Mouse (Mus musculus): Measurements from ENCODE around the gene Ptgir.

Gene Ptgir

DNA sequence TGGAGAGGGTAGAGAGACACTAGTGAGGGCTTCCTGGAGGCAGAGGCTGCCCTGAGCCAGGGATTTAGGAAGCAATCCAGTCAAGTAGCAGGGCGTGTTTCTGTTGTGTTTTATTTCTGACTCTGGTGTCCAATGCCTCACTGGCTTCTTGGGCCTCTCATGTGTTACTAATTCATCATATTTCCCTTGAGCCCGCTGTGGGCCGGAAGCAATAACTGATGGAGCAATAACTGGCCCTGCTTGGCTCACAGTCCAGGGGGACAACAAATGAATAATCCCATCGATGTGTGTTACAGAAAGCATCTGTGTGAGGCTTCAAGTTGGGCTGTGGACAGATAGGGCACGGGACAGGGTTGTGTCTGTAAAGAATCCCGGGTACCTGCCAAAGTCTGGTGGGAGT is 6.1 kb downstream of the Ptgir start:
- in situ Hi-C loops (cut with MboI; ENCODE audit: low pct_unique_long_range_greater_than_20kb in 1 of 2, low sequenced_read_pairs in 2 of 2, unreplicated experiment in 1 of 2): no loop called here

DNA sequence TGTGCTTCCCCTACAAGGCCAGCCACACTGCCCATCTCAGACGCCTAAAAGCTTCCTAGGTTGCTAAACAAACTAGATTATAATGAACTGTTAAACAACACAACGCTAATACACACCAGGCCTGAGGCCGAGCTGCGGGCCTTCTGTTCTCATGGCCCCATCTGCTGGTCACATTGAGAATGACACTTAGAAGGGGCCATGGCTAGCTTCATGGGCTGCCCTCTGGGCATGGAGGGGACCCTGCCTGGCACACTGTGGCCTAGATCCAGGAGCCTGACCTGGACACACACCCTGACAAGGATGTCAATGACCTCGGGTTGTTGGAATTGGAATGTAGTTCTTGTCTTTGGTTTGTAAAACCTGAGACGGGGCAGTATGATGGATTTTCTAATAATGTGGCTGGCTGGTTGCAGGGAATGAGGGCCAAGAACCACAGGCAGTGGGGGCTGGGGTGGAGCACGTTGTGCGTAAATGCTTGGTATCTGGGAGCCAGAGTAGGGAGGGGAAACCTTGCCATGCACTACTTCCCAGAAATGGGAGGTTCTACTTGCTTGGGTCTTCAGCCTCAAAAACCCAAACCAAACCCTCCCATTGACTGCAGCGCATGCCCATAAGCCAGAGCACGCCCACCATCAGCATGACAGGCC is 7.6 kb downstream of the Ptgir start:
- in situ Hi-C loops (cut with MboI; ENCODE audit: low pct_unique_long_range_greater_than_20kb in 1 of 2, low sequenced_read_pairs in 2 of 2, unreplicated experiment in 1 of 2): no loop called here

DNA sequence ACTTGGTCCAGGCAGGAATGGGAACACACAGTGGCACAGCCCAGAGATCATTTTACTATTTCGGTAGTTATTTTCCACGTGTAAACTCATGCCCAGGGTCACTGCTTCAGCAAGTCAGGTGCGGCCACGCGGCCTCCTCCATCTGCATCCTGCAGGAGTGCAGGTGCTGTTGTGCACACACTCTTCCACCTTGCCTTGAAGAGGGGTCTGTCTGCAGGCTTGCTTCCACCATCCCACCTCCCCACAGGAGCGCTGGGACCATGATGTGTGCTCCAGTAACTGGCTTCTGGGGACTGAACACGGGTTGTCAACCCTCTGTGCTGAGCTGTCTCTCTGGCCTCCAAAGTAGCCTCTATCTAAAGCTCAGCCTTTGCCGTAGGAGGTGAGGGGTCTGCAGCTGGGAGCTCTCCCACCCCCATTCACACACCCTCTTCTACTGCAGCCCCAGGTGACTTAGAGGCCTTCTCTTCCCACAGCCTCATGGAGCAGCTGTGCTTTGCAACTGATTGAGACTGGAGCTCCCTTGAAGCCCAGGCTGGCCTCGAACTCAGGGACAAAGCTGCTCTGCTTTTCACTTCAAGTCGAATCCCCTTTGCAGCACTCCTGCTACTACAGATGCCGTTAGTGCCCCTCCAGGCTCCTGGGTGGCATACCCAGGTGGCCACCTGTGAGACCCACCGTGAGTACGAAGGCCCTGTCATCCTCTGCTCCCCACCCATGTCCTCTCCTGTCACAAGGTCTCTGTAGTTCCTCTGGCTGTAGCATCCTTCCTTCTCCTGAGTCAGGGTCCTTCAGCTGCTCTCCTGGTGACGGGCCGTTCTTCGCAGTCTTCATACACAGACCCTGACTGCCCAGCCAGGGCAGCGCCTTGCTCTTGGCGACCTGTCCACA is 8.4 kb downstream of the Ptgir start:
- in situ Hi-C loops (cut with MboI; ENCODE audit: low pct_unique_long_range_greater_than_20kb in 1 of 2, low sequenced_read_pairs in 2 of 2, unreplicated experiment in 1 of 2): no loop called here

DNA sequence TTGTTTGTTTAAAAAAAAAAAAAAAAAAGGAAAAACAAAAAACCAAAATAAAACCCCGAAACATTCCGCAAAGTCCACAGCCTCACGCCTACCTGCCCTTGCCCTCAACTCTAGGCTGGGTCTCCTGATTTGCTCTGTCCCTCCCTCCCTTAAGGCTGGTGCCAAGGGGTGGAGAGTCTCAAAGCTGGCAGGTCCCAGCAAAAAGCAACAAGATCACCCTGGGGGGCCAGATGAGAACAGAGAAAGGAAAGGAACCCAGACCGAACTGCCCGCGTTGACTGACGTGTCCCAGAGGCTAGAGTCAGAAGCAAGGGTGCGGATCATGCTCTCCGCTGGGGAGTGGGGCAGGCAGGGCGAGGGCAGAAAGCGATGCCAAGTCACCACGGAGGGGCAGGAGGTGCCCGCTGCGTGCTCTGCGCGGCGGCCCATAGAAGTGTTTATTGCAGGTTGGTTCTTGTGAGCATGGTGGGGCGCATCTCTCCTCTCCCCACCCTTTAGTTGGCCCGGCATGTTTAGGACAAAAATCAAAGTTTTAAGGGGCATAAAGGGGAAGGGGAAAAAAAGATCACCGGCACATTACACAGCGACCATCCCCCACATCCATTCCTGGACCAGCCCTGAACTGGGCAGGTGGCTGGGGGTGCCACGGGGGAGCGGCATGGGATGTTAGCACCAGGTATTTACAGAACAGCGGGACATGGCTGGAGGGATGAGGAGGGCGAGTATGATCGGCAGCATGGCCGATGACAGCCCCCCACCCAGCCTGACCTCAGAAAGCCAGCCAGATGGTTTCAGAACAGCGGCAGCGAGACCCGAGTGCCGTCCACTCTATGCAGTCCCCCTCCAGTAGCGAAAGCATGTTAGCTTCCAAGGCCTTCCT is 9.4 kb downstream of the Ptgir start:
- in situ Hi-C loops (cut with MboI; ENCODE audit: low pct_unique_long_range_greater_than_20kb in 1 of 2, low sequenced_read_pairs in 2 of 2, unreplicated experiment in 1 of 2): no loop called here

DNA sequence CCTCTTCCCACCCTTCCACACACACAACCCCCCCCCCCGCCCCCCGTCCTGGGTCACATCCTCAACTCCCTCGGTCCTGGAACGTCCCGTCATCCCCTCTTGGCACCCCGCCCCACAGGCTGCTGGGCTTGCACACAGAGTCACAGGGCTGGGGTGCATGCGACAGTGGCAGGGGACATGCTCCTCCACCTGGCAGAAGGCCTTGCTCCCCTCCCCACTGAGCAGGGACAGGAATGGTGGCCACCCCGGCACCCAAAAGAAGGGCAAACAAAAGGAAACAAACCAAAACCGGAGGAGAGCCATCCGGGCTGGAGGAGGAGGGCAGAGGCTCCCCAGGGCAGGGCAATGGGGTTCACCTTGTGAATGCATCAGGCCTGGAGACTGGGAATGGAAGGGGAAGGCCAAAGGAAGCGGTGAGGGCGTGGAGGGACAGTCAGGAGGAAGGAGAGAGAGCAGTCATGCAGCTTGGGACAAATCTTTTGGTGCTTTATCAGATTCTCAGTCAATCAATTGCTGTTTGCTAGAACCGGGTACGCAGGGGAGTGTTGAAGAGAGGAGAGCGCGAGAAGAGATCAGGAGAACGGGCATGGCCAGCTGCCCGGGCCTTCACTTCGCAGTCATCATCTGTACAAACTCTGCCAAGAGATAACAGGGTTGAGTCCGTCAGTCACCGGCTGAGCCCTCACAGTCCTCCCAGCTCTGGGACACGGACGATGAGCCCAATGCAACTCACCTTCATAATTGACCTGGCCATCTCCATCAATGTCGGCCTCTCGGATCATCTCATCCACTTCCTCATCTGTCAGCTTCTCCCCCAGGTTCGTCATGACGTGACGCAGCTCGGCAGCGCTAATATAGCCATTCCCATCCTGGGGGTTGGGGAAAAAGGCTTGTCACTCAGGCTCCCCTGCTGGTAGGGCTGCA is 10.3 kb downstream of the Ptgir start:
- in situ Hi-C loops (cut with MboI; ENCODE audit: low pct_unique_long_range_greater_than_20kb in 1 of 2, low sequenced_read_pairs in 2 of 2, unreplicated experiment in 1 of 2): no loop called here

DNA sequence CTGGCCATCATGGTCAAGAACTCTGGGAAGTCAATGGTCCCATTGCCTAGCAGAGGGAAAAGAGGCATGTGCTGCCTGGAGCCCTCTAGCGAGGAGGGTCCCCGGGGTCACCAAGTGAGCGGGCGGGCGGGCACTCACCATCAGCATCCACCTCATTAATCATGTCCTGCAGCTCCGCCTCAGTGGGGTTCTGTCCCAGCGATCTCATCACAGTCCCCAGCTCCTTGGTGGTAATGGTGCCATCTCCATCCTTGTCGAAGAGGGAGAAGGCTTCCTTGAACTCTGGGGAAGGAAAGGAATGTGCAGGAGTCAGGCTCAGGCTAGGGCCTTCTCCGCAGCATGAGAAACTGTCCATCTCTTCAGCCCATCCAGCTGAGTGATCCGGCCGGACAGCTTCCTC is 11.2 kb downstream of the Ptgir start:
- in situ Hi-C loops (cut with MboI; ENCODE audit: low pct_unique_long_range_greater_than_20kb in 1 of 2, low sequenced_read_pairs in 2 of 2, unreplicated experiment in 1 of 2): no loop called here

DNA sequence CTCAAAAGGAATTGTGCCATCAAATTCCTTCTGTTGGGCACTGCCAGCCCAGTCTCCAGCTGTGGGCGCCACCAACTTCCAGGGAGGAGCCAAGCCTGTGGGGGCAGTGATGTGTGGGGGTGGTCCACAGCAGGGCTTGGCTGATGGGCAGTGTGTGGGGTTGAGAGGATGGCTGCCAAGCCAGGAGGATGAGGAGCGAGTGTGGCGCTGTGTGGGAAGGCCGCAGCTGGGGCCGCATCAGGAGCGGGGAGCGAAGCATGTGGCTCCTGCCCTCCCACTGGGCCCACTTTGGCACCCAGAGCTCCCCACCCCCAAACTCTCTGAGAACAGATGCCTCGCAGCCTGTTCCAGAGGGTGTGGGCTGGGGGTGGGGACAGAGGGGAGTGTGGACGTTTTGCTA is 11.7 kb downstream of the Ptgir start:
- in situ Hi-C loops (cut with MboI; ENCODE audit: low pct_unique_long_range_greater_than_20kb in 1 of 2, low sequenced_read_pairs in 2 of 2, unreplicated experiment in 1 of 2): no loop called here

DNA sequence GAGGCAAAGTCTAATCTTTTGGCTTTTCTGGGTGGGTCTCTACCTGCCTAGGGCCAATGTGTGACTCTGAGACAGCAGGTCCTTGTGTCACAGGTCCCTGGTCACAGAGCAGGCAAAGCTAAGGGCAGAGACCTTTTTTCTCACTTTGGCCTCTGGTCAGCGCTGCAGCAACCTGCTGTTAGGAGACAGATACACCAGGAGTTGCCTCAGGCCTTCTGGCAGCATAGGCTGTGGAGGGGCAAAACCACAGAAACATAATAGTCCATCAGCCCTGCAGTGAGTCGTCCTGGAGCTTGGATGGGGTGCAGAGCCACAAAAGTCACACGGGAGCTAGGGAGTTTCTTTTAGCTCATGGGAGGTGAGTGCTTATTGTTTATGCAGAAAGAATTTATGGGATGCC is 12.4 kb downstream of the Ptgir start:
- in situ Hi-C loops (cut with MboI; ENCODE audit: low pct_unique_long_range_greater_than_20kb in 1 of 2, low sequenced_read_pairs in 2 of 2, unreplicated experiment in 1 of 2): no loop called here

DNA sequence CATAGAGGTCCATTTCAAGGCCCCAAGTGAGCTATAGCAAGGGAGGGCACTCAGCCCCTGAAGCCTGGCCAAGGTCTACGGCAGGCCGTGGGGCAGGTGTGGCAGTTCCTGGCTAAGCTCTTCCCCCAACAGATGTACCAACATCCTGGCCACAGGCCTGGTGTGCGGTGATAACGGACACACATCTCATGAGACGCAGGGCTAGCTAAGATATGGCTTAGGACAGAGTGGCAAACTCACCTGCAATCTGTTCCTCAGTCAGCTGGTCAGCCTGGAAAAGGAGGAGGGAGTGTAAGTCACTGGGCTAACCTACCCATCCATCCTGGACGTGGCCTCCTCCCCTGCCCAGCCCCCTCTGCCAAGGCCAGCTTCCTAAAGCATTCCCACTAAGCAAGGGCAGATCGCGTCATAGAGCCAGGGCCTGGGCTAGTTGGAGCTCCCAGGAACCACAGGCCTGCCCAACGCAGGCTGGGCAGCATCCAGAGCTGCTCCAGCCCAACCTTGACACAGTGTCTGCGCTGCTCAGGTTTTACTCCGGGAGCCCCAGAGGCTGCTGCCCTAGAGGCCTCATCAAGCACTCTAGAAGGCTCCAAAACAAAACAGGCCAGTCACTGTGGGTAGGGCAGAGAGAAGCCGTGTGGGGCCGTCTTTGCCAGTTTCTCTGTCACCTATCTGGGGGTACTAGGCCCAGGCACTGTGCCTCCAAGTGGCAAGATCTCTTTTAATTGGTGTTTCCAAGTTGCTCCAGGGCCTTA is 13.3 kb downstream of the Ptgir start:
- in situ Hi-C loops (cut with MboI; ENCODE audit: low pct_unique_long_range_greater_than_20kb in 1 of 2, low sequenced_read_pairs in 2 of 2, unreplicated experiment in 1 of 2): loop anchor here in 1 of 2 experiments (5.0 kb wide), 1 partner anchor 37 kb away; no protein-coding TSS in a partner anchor

DNA sequence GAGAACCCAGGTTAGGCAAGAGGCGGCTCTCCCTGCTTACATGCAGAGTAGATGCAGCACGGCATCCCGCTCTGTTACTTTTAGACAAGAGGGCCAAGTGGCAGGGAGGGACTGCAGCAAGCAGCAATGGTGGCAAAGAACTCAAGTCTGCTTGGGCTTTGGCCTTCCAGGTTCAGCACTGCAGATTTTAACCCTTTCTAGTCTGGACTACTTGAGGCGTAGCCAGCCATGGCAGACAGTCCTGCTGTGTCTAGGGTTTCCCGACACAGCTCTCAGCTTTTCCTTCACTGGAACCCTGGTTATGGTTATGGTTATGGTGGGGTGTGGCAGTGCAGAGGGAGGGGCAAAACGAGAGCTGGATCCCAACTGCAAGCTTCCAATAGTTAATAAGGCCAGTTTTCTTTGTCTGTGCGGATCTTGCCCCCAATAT is 13.9 kb downstream of the Ptgir start:
- in situ Hi-C loops (cut with MboI; ENCODE audit: low pct_unique_long_range_greater_than_20kb in 1 of 2, low sequenced_read_pairs in 2 of 2, unreplicated experiment in 1 of 2): loop anchor here in 1 of 2 experiments (5.0 kb wide), 1 partner anchor 38 kb away; no protein-coding TSS in a partner anchor

DNA sequence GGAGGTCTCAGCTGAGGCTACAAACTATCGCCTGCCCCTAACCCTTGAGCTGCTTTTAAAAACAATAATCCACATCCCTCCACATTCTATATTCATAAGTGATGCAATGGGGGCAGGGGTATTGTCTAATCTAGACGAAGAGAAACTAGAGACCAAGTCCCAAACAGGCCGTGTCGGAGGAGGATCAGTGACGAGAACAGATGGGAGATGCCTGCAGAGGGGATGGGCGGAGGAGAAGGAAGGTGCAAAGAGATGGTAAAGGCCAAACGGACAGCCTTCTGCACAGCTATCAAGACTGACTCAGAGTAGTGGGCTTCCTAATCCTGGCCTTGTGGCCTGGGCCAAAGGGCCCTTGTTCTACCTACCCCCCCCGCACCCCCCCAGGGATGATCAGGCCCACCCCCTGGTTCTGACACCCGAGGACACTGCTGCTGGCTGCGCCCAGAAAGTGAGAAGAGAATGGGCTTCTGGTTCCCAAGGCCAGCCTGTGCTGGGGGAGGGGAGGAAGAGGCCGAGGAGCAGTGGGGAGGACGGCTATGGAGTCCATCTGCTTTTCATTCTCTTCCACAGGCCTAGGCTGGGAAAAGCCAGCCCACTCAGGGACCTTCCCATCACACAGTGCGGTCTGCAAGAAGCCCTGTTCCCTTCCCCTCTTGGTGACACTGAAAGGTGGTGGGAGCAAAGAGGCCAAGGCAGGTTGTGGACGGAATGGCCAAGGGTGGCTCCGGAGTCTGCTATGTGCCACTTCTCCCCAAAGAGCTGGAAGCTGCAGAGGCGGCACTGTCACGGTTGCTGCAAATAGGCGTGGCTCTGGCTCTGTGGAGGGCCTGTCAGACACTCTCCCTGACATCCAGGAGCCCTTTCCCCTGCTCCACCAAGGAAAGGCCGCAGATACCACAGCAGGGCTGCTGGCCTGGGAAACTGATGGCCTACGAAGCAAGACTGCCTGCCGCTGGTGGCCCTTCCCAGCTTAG is 14.8 kb downstream of the Ptgir start:
- in situ Hi-C loops (cut with MboI; ENCODE audit: low pct_unique_long_range_greater_than_20kb in 1 of 2, low sequenced_read_pairs in 2 of 2, unreplicated experiment in 1 of 2): loop anchor here in 1 of 2 experiments (5.0 kb wide), 1 partner anchor 39 kb away; no protein-coding TSS in a partner anchor

DNA sequence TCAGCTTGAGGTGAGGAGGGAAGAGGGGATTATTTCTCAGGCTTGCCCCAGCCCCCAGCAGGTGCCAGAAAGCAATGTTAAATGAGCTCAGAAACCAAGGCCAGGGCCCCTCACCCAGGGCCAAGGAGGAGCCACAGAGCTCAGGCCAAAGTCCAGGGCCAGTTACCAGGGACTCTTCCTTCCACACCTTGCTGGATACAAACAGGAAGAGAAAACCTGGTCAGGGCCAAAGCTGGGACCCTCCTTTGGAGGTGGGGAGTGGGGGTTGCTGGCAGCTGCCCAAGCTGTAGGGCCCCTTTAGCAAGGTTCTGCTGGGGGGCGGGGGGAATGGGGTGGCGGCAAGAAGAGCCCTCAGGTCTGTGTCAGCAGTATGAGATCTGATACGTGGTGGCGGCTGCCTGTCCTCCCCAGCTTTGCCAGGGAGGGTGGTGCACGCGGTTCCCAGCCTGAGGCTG is 15.6 kb downstream of the Ptgir start:
- in situ Hi-C loops (cut with MboI; ENCODE audit: low pct_unique_long_range_greater_than_20kb in 1 of 2, low sequenced_read_pairs in 2 of 2, unreplicated experiment in 1 of 2): loop anchor here in 1 of 2 experiments (5.0 kb wide), 1 partner anchor 40 kb away; no protein-coding TSS in a partner anchor

DNA sequence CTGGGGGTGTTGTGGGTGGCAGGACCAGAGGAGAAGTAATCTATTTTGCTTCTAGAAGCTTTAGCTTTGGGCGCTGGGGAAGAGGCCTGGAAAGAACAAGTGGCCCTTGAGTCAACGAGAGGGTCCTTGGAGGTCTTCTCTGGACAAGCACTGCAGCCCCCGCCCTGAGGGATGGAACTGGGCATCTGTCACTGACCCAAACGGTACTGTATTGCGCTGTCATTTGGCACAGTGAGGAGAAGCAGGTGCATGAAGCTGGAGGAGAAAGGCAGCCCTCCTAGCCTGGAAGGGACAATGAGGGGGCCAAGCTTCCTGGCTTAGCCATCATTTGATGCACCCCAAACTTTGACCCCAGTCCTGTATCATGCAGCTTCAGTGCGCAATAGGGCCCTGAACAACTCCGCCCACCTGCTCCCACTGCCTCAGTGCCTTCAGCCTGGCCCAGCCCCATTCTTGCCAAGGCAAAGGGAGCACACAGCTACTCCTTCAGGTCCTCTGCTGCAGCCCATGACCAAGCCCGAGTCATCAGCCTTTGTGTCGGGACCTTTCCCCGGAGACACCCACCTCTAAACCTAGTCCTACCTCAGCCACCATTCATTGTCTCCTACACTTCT is 16.2 kb downstream of the Ptgir start:
- in situ Hi-C loops (cut with MboI; ENCODE audit: low pct_unique_long_range_greater_than_20kb in 1 of 2, low sequenced_read_pairs in 2 of 2, unreplicated experiment in 1 of 2): loop anchor here in 1 of 2 experiments (5.0 kb wide), 1 partner anchor 40 kb away; no protein-coding TSS in a partner anchor

DNA sequence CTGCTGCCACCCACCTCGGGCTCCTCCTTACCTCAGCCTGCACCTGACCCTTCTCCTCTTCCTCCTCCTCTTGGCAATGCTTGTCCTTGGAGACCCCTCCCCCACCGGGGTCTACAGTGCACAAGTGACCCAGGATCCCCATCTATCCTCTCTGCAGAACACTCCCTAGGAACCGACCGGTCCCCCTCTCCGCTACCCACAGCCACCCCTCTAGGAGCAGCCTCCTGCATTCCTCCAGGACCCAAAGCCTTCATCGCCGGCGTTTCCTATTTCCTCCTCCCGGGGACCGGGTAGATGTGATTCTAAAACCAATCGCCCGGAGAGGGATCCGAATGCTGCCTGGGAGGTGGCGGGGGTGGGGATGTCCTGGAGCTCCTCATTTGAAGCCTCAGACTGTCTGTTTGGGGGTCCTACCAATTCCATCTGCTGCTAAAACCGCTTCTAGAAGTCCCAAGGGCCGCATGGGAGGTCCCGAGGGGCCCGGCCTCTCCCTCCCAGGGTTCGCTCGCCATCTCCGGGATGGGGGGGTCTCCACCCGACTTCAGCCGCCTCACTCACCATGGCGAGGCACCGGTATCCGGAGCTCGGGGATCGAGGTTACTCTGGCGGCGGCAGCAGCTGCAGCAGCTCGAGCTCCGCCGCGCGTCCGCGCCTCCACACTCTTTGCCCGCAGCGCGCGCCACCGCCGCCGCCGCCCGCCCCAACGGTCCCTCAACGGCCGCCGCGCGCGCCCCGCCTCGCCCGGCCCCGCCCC is 17.2 kb downstream of the Ptgir start:
- in situ Hi-C loops (cut with MboI; ENCODE audit: low pct_unique_long_range_greater_than_20kb in 1 of 2, low sequenced_read_pairs in 2 of 2, unreplicated experiment in 1 of 2): loop anchor here in 1 of 2 experiments (5.0 kb wide), 1 partner anchor 41 kb away; no protein-coding TSS in a partner anchor
